Mouse (Mus musculus): Measurements from ENCODE around the gene Ccdc74a. TPM values are rescaled to one million over a fixed set of nuclear protein-coding genes. Genes with fewer than 3 reads are reported as not detected.

The Ccdc74a gene
- polyA plus RNA-seq, 1 experiment, result 2.7 TPM

DNA sequence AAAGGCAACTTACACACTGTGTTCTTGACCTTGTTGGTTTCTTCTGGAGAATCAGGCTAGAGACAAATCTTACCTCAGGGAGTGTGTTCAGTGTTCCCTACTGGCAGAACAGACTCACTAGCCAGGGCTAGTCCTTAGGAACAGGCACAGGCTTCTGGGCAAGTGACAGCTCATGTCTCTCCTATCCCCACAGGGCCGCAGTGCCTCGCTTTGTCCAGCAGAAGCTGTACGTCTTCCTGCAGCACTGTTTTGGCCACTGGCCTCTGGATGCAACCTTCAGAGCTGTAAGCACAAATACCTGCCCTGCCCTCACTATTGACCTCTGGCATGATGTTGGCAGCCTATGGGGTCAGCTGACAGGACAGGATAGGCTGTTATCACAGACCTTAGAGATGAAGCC is 7.2 kb upstream of the Ccdc74a start:
- no peaks in the 10 kb centered on the region for H3K9me3 ChIP-seq (replicated peaks; ENCODE audit: control insufficient read depth, insufficient read depth, low read length, poor library complexity, severe bottlenecking)
- no peak for TF ChIP-seq EP300 (IDR thresholded peaks at IDR 0.05; ENCODE audit: insufficient read depth, low read depth, low read length)
- TF ChIP-seq POLR2A (IDR thresholded peaks at IDR 0.05; ENCODE audit: insufficient read depth, low read length), result no peak
- no peak for TF ChIP-seq CTCF (IDR thresholded peaks at IDR 0.05; ENCODE audit: low read depth, low read length)
- no peak overlapping the region for H3K27ac ChIP-seq (ENCODE audit: insufficient read depth, low read length)
- no peaks in the 10 kb centered on the region for H3K27me3 ChIP-seq (ENCODE audit: control insufficient read depth, insufficient read depth, low read length, poor library complexity, severe bottlenecking)
- no peak overlapping the region for H3K4me3 ChIP-seq (ENCODE audit: low read depth, low read length)
- H3K9ac ChIP-seq (ENCODE audit: low read depth, poor library complexity, severe bottlenecking), result no peak overlapping the region
- H3K36me3 ChIP-seq (ENCODE audit: control insufficient read depth, insufficient read depth, low read length, poor library complexity, severe bottlenecking), result peaks cover 33% of the 10 kb centered on the region
- H3K4me1 ChIP-seq (ENCODE audit: control insufficient read depth, insufficient read depth, low read length), result no peaks in the 10 kb centered on the region

DNA sequence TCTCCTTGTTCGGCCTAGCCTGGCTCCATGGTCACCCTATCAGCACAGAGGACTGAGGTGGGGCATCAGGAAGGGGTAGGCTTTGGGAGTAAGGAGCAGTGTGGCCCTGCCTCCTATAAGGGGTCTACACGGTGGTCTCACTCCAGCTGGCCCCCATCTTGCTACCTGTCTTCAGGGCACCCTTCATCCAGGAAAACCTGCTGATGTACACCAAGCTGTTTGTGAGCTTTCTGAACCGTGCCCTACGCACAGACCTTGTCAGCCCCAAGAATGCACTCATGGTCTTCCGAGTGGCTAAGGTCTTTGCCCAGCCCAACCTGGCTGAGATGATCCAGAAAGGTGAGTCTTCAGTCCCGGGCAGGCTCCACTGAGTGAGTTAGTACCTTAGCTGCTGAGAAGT is 6.3 kb upstream of the Ccdc74a start:
- no peak overlapping the region for H3K9ac ChIP-seq (ENCODE audit: low read depth, poor library complexity, severe bottlenecking)
- no peaks in the 10 kb centered on the region for H3K9me3 ChIP-seq (replicated peaks; ENCODE audit: control insufficient read depth, insufficient read depth, low read length, poor library complexity, severe bottlenecking)
- peaks cover 29% of the 10 kb centered on the region for H3K36me3 ChIP-seq (ENCODE audit: control insufficient read depth, insufficient read depth, low read length, poor library complexity, severe bottlenecking)
- H3K27ac ChIP-seq (ENCODE audit: insufficient read depth, low read length), result no peak overlapping the region
- H3K27me3 ChIP-seq (ENCODE audit: control insufficient read depth, insufficient read depth, low read length, poor library complexity, severe bottlenecking), result no peaks in the 10 kb centered on the region
- no peak overlapping the region for H3K4me3 ChIP-seq (ENCODE audit: low read depth, low read length)
- H3K4me1 ChIP-seq (ENCODE audit: control insufficient read depth, insufficient read depth, low read length), result no peaks in the 10 kb centered on the region
- TF ChIP-seq CTCF (IDR thresholded peaks at IDR 0.05; ENCODE audit: low read depth, low read length) (no peak), EP300 (IDR thresholded peaks at IDR 0.05; ENCODE audit: insufficient read depth, low read depth, low read length) (no peak), POLR2A (IDR thresholded peaks at IDR 0.05; ENCODE audit: insufficient read depth, low read length) (no peak)

DNA sequence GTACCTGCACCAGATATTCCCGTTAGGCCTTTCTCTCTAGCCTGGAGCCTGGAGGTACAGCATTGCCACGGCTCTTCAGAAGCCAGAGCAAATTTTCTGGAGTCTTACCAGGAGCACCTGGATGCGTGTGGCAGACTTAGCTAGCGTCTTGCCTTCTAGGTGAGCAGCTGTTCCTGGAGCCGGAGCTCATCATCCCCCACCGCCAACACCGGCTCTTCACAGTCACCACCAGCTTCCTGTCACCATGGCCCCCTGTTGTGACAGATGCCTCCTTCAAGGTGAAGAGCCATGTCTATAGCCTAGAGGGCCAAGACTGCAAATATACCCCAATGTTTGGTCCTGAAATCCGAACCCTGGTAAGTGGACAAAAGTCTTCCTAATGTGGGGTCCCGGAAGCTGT is 5.6 kb upstream of the Ccdc74a start:
- Histone ChIP-seq H3K27ac (ENCODE audit: insufficient read depth, low read length) (no peak overlapping the region), H3K27me3 (ENCODE audit: control insufficient read depth, insufficient read depth, low read length, poor library complexity, severe bottlenecking) (no peaks in the 10 kb centered on the region)

DNA sequence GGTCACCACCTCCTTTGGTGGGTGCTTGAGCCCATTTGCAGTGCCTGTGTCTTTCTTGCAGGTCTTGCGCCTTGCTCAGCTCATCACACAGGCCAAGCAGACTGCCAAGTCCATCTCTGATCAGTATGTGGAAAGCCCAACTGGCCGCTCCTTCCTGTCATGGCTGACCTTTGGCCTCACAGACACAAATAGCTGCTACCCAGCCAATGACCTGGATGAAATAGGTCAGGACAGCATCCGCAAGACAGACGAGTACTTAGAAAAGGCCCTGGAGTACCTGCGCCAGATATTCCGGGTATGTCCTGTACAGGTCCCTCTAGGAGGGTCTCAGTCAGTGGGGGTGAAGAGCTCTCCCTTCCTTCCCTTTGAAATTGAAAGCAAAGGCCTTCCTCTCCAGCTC is 5.0 kb upstream of the Ccdc74a start:
- no peaks in the 10 kb centered on the region for H3K9me3 ChIP-seq (replicated peaks; ENCODE audit: control insufficient read depth, insufficient read depth, low read length, poor library complexity, severe bottlenecking)
- H3K4me1 ChIP-seq (ENCODE audit: control insufficient read depth, insufficient read depth, low read length), result no peaks in the 10 kb centered on the region
- H3K27me3 ChIP-seq (ENCODE audit: control insufficient read depth, insufficient read depth, low read length, poor library complexity, severe bottlenecking), result no peaks in the 10 kb centered on the region
- no peak for TF ChIP-seq EP300 (IDR thresholded peaks at IDR 0.05; ENCODE audit: insufficient read depth, low read depth, low read length)
- no peak for TF ChIP-seq CTCF (IDR thresholded peaks at IDR 0.05; ENCODE audit: low read depth, low read length)
- TF ChIP-seq POLR2A (IDR thresholded peaks at IDR 0.05; ENCODE audit: insufficient read depth, low read length), result no peak
- H3K4me3 ChIP-seq (ENCODE audit: low read depth, low read length), result no peak overlapping the region
- H3K36me3 ChIP-seq (ENCODE audit: control insufficient read depth, insufficient read depth, low read length, poor library complexity, severe bottlenecking), result peaks cover 27% of the 10 kb centered on the region
- no peak overlapping the region for H3K9ac ChIP-seq (ENCODE audit: low read depth, poor library complexity, severe bottlenecking)
- H3K27ac ChIP-seq (ENCODE audit: insufficient read depth, low read length), result no peak overlapping the region

More for the DNA sequence above, 5.6 kb upstream of the Ccdc74a start:
- peaks cover 29% of the 10 kb centered on the region for H3K36me3 ChIP-seq (ENCODE audit: control insufficient read depth, insufficient read depth, low read length, poor library complexity, severe bottlenecking)
- H3K4me1 ChIP-seq (ENCODE audit: control insufficient read depth, insufficient read depth, low read length), result no peaks in the 10 kb centered on the region
- no peak overlapping the region for H3K9ac ChIP-seq (ENCODE audit: low read depth, poor library complexity, severe bottlenecking)
- H3K9me3 ChIP-seq (replicated peaks; ENCODE audit: control insufficient read depth, insufficient read depth, low read length, poor library complexity, severe bottlenecking), result no peaks in the 10 kb centered on the region
- H3K4me3 ChIP-seq (ENCODE audit: low read depth, low read length), result no peak overlapping the region
- no peak for TF ChIP-seq EP300 (IDR thresholded peaks at IDR 0.05; ENCODE audit: insufficient read depth, low read depth, low read length)
- no peak for TF ChIP-seq POLR2A (IDR thresholded peaks at IDR 0.05; ENCODE audit: insufficient read depth, low read length)
- no peak for TF ChIP-seq CTCF (IDR thresholded peaks at IDR 0.05; ENCODE audit: low read depth, low read length)

DNA sequence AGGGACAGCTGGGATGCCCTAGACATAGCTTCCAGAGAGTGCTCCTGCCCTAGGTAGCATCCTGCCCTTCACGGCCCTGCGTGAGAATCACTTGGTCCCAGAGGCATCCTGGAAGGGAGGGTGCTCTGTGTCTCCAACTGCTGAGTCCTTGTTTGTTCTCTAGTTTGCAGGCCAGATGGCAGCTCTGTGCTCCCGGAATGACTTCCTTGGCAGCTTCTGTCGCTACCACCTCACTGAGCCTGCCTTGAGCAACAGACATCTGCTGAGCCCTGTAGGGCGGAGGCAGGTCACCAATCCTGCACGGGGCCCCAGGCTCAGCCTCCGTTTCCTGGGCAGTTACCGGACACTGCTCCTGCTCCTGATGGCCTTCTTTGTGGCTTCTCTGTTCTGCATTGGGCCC is 4.0 kb upstream of the Ccdc74a start:
- Histone ChIP-seq H3K4me3 (ENCODE audit: low read depth, low read length) (no peak overlapping the region), H3K27ac (ENCODE audit: insufficient read depth, low read length) (no peak overlapping the region), H3K27me3 (ENCODE audit: control insufficient read depth, insufficient read depth, low read length, poor library complexity, severe bottlenecking) (no peaks in the 10 kb centered on the region), H3K9ac (ENCODE audit: low read depth, poor library complexity, severe bottlenecking) (no peak overlapping the region), H3K36me3 (ENCODE audit: control insufficient read depth, insufficient read depth, low read length, poor library complexity, severe bottlenecking) (peaks cover 27% of the 10 kb centered on the region), H3K9me3 (replicated peaks; ENCODE audit: control insufficient read depth, insufficient read depth, low read length, poor library complexity, severe bottlenecking) (no peaks in the 10 kb centered on the region), H3K4me1 (ENCODE audit: control insufficient read depth, insufficient read depth, low read length) (no peaks in the 10 kb centered on the region)
- TF ChIP-seq POLR2A (IDR thresholded peaks at IDR 0.05; ENCODE audit: insufficient read depth, low read length) (no peak), CTCF (IDR thresholded peaks at IDR 0.05; ENCODE audit: low read depth, low read length) (no peak), EP300 (IDR thresholded peaks at IDR 0.05; ENCODE audit: insufficient read depth, low read depth, low read length) (no peak)

DNA sequence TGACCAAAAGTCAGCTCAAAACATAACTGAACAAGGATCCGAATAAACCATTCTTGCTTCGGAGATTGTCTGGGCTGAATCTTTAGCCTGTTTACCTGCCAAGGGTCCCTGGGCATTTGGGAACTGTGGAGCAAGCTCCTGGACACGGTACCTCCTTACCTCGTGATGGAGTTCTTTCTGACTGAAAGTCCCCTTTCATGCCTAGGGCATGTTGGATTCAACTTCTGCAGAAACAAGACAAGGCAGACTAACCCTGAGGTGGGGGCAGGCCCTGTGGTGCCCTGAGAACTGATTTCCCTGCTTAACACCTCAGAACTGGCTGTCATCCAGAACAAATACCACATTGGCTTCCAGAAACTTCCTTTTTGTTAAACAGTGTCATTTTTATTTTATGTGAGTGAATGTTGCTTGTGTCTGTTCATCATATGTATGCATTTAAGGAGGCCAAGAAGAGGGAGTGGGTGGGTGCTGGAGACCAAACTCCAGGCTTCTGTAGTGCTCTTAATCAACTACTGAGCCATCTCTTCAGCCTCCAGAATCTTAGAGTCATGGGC is 2.8 kb upstream of the Ccdc74a start:
- Histone ChIP-seq H3K4me1 (ENCODE audit: control insufficient read depth, insufficient read depth, low read length) (no peaks in the 10 kb centered on the region), H3K27ac (ENCODE audit: insufficient read depth, low read length) (peak overlapping the region; percentile 52; the same call in 1 of the 2 replicates), H3K4me3 (ENCODE audit: low read depth, low read length) (no peak overlapping the region), H3K27me3 (ENCODE audit: control insufficient read depth, insufficient read depth, low read length, poor library complexity, severe bottlenecking) (no peaks in the 10 kb centered on the region), H3K36me3 (ENCODE audit: control insufficient read depth, insufficient read depth, low read length, poor library complexity, severe bottlenecking) (peaks cover 27% of the 10 kb centered on the region), H3K9ac (ENCODE audit: low read depth, poor library complexity, severe bottlenecking) (no peak overlapping the region), H3K9me3 (replicated peaks; ENCODE audit: control insufficient read depth, insufficient read depth, low read length, poor library complexity, severe bottlenecking) (no peaks in the 10 kb centered on the region)
- TF ChIP-seq EP300 (IDR thresholded peaks at IDR 0.05; ENCODE audit: insufficient read depth, low read depth, low read length) (no peak), POLR2A (IDR thresholded peaks at IDR 0.05; ENCODE audit: insufficient read depth, low read length) (no peak), CTCF (IDR thresholded peaks at IDR 0.05; ENCODE audit: low read depth, low read length) (no peak)
